Mouse (Mus musculus): ENCODE measurements around the gene Eftud2. TPM values are rescaled to one million over a fixed set of nuclear protein-coding genes. Genes with fewer than 3 reads are reported as not detected.

Gene Eftud2
- polyA plus RNA-seq, 1 experiment from 2014 or later: 110 TPM

Other genes starting within 250 kb of the Eftud2 start
- 0.16 TPM in 1 of 2 replicates, not detected in the other for gene Meioc, start 217.3 kb downstream of the Eftud2 start, polyA plus RNA-seq (2014; fragmentation: Nextera tagmentation; extraction: Ambion mirVana)
- 31.3 and 38.4 TPM in 2 replicates for gene Ccdc43, start 183.2 kb downstream of the Eftud2 start, polyA plus RNA-seq (2014; fragmentation: Nextera tagmentation; extraction: Ambion mirVana)
- gene Adam11, start 119.5 kb downstream of the Eftud2 start, polyA plus RNA-seq (2014; fragmentation: Nextera tagmentation; extraction: Ambion mirVana): 19.2 and 24.1 TPM in 2 replicates
- gene Gjc1, start 61.3 kb downstream of the Eftud2 start, polyA plus RNA-seq (2014; fragmentation: Nextera tagmentation; extraction: Ambion mirVana): 31.2 and 34.3 TPM in 2 replicates
- gene Higd1b, start 45.1 kb downstream of the Eftud2 start, polyA plus RNA-seq (2014; fragmentation: Nextera tagmentation; extraction: Ambion mirVana): 9.4 and 9.8 TPM in 2 replicates
- 2.2 and 2.8 TPM in 2 replicates for gene Ccdc103, start 219 bp upstream of the Eftud2 start, polyA plus RNA-seq (2014; fragmentation: Nextera tagmentation; extraction: Ambion mirVana)
- 0.12 TPM in 1 of 2 replicates, not detected in the other for gene Fam187a, start 4.2 kb upstream of the Eftud2 start, polyA plus RNA-seq (2014; fragmentation: Nextera tagmentation; extraction: Ambion mirVana)
- gene Gfap, start 19.9 kb upstream of the Eftud2 start, polyA plus RNA-seq (2014; fragmentation: Nextera tagmentation; extraction: Ambion mirVana): 0.66 and 1.9 TPM in 2 replicates
- 0.79 and 1.5 TPM in 2 replicates for gene Kif18b, start 44.1 kb upstream of the Eftud2 start, polyA plus RNA-seq (2014; fragmentation: Nextera tagmentation; extraction: Ambion mirVana)
- gene C1ql1, start 65.7 kb upstream of the Eftud2 start, polyA plus RNA-seq (2014; fragmentation: Nextera tagmentation; extraction: Ambion mirVana): 12.0 and 14.6 TPM in 2 replicates
- 31.8 and 34.3 TPM in 2 replicates for gene Nmt1, start 147.2 kb upstream of the Eftud2 start, polyA plus RNA-seq (2014; fragmentation: Nextera tagmentation; extraction: Ambion mirVana)
- 161 and 166 TPM in 2 replicates for gene Dcakd, start 147.3 kb upstream of the Eftud2 start, polyA plus RNA-seq (2014; fragmentation: Nextera tagmentation; extraction: Ambion mirVana)
- 1.7 and 1.9 TPM in 2 replicates for gene Plcd3, start 220.7 kb upstream of the Eftud2 start, polyA plus RNA-seq (2014; fragmentation: Nextera tagmentation; extraction: Ambion mirVana)
- gene Acbd4, start 220.7 kb upstream of the Eftud2 start, polyA plus RNA-seq (2014; fragmentation: Nextera tagmentation; extraction: Ambion mirVana): 8.3 and 10.6 TPM in 2 replicates
- 5.3 and 5.6 TPM in 2 replicates for gene Hexim1, start 235.2 kb upstream of the Eftud2 start, polyA plus RNA-seq (2014; fragmentation: Nextera tagmentation; extraction: Ambion mirVana)

Data from hindbrain, embryonic 14.5 days (tissue).